Mouse (Mus musculus) left cerebral cortex, postnatal 14 days (tissue): ENCODE results near the gene Enox1. TPM values are rescaled to one million over a fixed set of nuclear protein-coding genes. Genes with fewer than 3 reads are reported as not detected.

Experiments used
- DNase-seq, 2 experiments: peaks; one replicate each; pipeline ENCODE4 v3.0.0; 2021 to 2022; ENCODE audit warnings: low spot score in 2 of 2, mixed read lengths in 1 of 2
- intact Hi-C: fragments of 180-260 bp; cut with DNase I; formaldehyde crosslinking; loops from one replicate; pipeline ENCODE4 v1.15.1; 2025
- total RNA-seq, 2 experiments: library from RNA; stranded (reverse); gene quantifications; 2 replicates each; pipeline ENCODE4 v1.2.3; 2021

Enox1 gene
- total RNA-seq, 2 experiments from 2014 or later, result 50.6 to 51.7 TPM

GRCm38 (mm10) chr14:77478692-77479091, 322.1 kb downstream of the Enox1 start:
- intact Hi-C loops, result no loop called here

GRCm38 (mm10) chr14:77483076-77483475, 326.5 kb downstream of the Enox1 start:
- intact Hi-C loops, result no loop called here

More at GRCm38 (mm10) chr14:77478692-77479091, 322.1 kb downstream of the Enox1 start:
- no peak for DNase-seq

GRCm38 (mm10) chr14:77484951-77485447, 328.4 kb downstream of the Enox1 start:
- peak; percentile 28 to 29 for DNase-seq
- intact Hi-C loops, result no loop called here

More at GRCm38 (mm10) chr14:77483076-77483475, 326.5 kb downstream of the Enox1 start:
- no peak for DNase-seq

GRCm38 (mm10) chr14:77490699-77491098, 334.1 kb downstream of the Enox1 start:
- intact Hi-C loops, result no loop called here
- no peak for DNase-seq

- intact Hi-C loops, result no loop called here
- DNase-seq, result no peak
These were observed 335.2 kb downstream of the Enox1 start for GRCm38 (mm10) chr14:77491731-77492130.

GRCm38 (mm10) chr14:77499996-77500581, 343.5 kb downstream of the Enox1 start:
- intact Hi-C loops, result no loop called here
- DNase-seq, result no peak

DNA sequence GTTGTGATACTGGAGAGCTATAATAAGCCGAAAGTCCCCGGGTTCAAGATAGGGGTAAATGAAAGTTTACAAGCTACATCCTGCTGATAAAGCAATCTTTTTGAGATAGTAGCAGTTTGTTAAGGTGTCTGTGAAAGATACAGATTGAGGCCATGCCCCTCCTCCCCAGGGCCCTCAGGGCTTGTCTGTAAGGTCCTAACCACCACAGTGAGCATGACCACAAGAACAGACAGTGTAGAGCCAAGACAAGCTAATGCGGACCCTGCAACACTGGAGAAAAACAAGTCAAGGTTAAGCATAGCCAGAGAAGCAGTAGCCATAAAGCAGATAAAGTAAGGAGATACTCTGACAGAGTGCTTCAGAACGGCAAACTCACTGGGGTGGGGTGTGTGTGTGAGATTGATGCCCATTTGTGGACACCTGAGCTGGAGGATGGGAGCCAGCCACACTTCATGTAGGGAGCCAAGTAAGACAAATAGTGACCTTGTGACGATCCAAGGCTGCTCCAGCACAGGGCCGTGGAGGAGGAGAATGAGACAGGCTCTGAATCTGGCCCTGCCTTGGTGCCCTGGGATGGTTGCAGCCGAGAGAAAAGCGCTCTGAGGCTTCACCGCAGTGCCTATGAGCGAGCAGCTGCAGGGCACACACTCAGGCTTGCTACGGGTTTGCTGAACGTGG, 348.0 kb downstream of the Enox1 start:
- intact Hi-C loops, result no loop called here
- no peak for DNase-seq

DNA sequence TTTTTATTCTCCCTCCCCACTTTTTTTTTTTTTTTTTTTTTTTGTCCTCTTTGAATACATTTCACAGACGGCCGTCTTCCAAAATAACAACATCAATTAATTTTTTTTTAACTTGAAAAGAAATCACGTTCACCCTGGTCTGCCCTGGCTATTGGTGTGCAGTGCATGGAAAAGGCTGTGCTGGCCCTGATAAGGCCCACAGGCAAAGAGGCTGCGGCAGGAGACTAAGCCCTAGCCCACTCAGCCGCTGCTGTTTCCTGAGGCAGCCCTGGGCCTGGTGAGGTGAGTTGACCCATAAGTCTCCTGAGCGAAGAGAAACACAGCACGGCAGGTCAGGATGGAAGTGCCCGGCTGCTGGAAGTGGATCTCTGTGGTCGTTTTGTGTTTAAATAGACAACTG, 349.8 kb downstream of the Enox1 start:
- intact Hi-C loops, result no loop called here
- no peak for DNase-seq

DNA sequence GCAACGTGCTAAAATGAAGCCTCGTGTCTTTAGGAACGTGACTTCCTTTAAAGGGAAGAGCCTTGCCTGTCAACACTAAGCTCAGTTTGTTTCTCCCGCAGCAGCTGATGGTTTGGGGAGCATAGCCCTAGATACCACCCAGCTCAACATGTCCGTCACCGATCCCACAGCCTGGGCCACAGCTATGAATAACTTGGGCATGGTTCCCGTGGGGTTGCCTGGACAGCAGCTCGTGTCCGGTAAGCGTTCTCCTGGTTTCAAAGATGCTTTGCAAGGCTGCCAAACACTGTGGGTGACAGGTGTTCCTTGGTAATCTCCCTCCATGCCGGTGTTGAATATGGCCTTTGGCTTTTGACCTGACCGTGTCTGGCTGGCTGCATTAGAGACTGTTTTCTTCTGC, 351.5 kb downstream of the Enox1 start:
- intact Hi-C loops, result no loop called here
- no peak for DNase-seq

DNA sequence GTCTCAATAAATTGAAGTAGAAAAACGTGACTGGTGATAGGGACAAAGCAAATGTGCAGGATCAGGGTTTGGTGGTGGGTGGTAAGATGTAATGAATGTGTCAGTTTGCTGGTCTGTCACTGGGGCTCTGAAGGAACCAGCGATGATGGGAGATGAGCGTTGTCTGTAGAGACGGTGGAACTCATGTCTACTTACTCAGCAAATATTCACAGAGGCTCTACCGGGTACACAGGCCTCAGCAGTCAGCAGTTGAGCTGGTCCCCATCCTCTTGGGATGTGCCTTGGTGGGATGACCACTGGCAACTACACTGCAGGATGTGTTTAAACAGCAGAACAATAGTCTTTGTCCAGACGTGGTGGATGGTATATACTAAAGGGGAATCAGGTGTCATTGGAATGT, 352.5 kb downstream of the Enox1 start:
- no peak for DNase-seq
- intact Hi-C loops, result no loop called here

DNA sequence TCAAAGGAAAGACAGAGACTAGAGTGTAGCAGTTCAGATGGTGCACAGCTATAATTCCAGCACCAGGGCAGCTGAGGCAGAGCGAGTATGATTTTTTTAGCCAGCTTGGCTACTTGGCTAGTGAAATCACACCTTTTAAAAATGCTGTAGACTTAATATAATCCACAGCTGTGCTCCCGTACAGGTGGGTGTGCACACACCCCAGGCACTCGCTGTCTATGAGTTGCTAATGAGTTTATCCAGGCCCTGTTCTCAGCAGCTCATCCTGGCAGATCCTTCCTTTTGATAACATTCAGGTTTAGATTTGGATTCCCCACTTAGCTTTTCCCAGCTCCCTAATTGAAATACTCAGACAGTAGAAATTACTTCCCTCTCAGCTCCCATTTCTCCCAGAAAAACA, 353.4 kb downstream of the Enox1 start:
- DNase-seq, result no peak
- intact Hi-C loops, result no loop called here

DNA sequence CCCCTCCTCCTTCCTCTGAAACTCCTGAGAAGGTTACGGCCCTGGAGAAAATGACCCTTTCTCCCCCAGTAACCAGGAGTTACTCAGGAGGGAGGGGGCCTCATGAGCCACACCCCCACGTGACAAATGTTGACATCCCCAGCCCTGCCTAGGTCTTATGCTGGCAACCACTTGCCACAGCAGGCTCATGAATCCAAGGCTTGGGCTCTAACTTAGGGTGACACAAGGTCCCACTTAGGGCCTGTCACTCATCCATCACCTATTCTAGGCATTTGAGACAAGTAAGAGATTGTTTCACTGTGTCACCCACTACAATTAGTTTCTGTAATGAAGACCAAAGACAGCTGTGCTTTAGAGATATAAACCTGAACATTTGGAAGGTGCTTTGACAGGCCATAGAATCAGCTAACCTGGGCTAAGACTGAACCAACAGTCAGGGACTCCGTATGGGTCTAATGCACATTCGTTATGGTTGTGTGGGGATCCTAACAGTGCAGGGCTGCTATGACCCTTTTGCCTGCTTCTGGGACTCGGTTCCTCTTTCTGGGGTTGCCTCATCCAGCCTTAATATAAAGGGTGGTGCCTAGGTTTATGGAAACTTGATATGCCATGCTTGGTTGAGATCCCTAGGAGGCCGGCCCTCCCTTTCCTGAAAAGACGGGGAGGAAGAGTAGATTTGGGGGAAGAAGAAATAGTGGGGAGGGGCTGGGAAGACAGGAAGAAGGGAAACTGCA, 354.7 kb downstream of the Enox1 start:
- DNase-seq, result no peak
- intact Hi-C loops, result no loop called here

DNA sequence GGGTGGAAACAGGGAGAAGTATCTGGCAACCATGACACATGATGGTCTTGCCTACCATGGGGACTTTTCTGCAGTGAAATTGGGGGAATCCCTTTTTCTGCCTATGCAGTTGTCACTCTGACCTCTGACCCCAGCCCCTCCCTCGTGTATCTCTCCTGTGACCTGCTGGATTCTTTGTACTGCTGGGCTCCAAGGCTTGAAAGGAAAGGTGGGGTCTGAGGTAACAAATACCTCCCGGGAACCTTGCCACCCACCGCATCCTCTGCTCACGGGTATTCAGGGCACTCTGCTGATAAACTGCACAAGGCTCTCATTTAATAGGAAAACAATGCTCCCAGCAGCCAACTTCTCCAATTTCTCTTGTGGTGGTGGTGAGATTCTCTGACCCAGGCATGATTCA, 361.5 kb downstream of the Enox1 start:
- intact Hi-C loops, result no loop called here
- no peak for DNase-seq

DNA sequence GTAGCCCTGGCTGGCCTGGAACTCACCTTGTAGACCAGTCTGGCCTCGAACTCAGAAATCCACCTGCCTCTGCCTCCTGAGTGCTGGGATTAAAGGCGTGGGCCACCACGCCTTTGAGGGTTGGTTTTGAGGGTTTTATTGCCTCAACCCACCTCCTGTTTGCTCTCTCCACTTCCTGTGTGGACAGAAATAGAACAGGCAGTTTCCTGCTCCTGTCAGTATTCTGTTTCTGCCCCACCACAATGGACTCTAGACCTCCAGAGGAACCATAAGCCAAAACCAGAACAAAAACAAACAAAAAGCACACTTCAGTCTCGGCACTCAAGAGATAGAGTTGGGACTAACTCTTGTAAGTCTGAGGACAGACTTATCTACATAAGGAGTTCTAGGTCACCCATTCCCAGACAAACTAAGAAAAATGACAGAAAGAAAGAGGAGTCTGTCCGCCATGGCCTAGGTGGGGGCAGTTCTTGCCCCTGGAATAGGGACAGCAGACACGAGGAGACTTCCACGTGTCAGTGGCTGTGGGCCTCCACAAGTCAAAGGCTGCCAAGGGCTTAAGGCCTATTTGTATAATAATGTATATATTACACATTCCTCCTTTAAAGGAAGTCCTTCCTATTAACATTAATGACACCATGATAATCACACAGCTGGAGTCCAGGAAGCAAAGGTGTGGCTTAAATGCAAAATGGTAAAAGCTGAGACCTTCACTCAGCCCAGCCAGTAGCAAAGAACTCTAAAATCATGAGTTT, 362.6 kb downstream of the Enox1 start:
- intact Hi-C loops, result no loop called here
- no peak for DNase-seq

GRCm38 (mm10) chr14:77519701-77520100, 363.1 kb downstream of the Enox1 start:
- intact Hi-C loops, result no loop called here
- DNase-seq, result no peak

GRCm38 (mm10) chr14:77524303-77524702, 367.7 kb downstream of the Enox1 start:
- DNase-seq, result no peak
- intact Hi-C loops, result no loop called here

DNA sequence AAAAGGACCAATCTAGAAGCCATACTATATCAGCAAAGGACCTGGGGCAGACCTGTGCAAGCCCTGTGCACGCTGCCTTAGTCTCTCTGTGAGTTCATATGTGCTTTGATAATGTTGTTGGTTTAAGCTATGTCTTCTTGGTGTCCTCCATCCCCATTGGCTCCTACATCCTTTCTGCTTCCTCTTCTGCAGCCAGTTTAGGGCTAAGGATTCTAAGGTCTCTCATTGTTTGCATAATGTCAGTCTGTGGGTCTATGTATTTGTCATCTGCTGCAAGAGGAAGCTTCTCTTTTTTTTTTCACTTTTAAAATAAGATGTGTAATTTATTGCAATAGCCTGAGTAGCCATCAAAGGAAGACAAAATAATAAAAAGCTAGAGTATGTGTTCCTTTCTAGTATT, 369.7 kb downstream of the Enox1 start:
- intact Hi-C loops, result no loop called here
- no peak for DNase-seq

DNA sequence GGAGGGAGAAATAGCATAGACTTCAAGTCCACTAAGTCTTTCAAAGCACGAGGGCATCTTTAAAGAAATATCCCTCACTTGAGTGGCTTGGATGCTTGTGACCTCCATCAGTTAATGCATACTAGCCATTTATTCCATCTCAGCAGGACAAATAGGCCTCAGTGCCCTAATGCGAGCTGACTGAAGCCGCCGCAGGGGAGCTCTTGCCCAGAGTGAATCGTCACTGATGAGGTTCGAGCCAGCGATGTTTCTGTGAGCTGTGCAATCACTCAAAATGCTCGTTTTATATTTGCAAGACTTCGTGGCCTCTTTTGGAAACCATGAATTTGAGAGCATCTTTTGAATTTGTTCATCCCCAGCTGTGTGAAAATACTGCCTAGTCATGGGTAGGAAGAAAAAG, 372.6 kb downstream of the Enox1 start:
- intact Hi-C loops, result no loop called here

DNA sequence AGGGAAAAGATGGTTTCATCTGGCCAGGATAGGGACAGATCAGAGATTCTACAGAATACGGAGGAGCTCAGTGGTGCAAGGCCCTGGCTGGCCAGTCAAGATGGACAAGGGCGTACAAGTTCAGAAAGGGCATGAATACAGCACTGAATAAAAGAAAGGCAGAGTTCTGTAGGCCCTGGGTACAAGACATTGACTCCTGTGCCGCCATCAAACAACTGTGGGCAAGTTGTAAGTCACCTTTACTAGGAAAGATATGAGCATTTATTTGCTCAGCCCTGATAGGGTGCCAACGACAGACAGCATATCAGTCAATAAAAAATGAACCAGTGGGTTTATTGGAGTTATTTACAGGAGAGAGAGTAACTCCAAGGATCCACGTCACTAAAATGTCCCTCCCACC, 373.1 kb downstream of the Enox1 start:
- no peak for DNase-seq
- intact Hi-C loops, result no loop called here

More for the DNA sequence above, 372.6 kb downstream of the Enox1 start:
- DNase-seq, result no peak

DNA sequence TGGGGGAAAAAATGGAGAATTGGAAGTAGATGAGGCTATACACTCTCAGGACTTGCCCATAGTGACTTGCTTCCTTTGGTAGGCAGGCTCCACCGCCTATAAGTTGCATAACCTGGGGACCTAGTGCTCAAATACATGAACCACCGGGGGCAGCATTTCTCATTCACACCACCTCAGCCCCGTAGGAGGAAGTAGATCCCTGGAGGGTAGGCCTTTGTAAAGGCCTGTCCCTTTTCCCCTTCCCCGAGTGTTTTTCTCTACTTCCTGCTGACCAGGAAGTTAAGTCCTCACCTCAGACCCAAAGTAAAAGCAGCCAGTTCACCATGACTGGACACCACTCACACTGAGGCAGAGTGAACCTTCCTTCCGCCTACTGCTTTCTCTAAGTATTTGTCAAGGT, 377.1 kb downstream of the Enox1 start:
- no peak for DNase-seq
- intact Hi-C loops, result no loop called here
